Mouse (Mus musculus): Measurements from ENCODE around the gene Sgcb.
A peak's percentile ranks its signal among the peaks of the same experiment; 100 is the strongest.

Sgcb gene

DNA sequence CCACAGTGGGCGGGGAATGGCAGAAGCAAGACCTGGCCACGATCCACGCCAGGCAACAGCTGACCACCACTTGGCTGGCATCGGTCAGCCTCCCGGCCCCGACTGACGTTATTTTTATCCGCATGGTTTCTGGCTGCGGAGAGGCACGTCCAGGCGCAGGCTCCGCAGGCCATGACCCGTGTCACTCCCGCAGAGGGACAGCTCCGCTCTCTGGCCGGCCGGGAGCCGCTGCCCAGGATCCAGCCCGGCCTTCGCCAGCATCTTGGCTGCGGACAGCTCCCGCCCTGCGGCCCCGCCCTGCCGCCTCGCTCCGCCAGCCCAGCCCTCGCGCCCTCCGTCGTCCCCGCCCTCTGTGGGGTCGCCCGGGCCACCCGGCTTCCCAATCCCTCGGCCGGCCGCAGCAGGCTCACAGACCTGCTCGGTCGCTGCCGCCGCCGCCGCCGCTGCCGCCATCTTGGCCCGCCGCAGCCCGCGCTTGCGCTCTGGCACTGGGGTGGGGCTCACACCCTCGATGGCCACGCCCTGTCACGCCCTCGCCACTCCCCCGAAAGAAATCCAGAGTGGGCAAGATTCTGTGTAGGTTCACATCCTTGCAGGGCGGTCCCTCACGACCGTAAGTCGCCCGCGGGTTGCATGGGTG is at the start of gene Sgcb:
Gene Sgcb, minus strand, starts transcription at position 530 of the 640 bp plus-strand sequence.
- peak; percentile 90 for DNase-seq (ENCODE audit: extremely low spot score, low spot score)

DNA sequence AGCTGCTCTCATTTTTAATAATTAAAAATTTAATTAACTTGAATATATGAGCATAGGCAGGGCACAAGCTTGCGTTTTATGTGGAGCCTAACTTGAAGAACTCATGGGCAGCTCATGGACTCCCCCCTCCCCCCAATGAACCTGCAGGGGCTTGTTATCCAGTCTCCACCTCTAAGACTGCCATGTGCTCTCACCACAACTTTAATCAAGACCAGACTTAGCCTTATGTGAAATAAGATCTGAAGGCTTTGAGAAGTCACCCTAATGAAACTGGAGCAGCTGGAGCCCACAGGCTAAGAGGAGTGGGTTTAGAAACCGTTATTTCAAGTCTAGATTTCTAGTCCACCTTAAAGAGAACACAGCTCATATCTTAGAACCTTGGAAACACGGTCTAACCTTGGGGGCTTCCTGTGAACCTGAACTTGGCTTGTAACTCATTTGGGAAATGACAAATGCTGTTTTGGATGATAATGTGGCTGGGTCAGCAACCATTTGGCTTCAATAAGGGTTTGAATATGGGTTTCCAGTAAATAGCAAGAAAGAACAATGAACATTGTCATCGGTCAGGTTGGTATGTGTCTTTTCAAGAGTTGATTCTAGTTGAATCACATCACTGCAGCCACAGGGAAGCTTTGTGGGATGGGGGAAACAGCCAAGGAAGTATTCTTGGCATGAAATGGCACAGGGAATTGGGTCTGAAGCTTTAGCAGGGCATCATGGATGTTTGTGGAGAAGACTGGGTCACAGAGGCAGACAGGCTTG is 46.8 kb upstream of the Sgcb start:
- no peak for DNase-seq (ENCODE audit: extremely low spot score, low spot score)

DNA sequence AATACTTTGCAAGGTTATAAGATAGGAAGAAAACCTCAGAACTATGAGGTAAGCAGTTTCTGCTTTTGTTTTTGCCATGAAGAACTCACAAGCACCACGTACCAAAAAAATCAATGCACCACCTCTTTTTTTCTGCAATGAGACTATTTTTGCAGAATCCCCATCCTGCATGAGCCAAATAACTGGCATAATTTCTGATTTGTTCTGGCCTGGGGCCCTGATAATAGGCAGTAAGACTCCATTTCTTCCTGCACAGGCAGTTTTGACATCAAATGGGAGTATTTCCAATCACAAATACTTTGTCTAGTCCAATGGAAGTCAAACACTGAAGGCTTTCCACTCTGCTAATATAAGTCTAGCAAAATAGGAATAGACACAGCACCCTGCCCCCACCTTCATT is 46.2 kb upstream of the Sgcb start:
- no peak for DNase-seq (ENCODE audit: extremely low spot score, low spot score)

DNA sequence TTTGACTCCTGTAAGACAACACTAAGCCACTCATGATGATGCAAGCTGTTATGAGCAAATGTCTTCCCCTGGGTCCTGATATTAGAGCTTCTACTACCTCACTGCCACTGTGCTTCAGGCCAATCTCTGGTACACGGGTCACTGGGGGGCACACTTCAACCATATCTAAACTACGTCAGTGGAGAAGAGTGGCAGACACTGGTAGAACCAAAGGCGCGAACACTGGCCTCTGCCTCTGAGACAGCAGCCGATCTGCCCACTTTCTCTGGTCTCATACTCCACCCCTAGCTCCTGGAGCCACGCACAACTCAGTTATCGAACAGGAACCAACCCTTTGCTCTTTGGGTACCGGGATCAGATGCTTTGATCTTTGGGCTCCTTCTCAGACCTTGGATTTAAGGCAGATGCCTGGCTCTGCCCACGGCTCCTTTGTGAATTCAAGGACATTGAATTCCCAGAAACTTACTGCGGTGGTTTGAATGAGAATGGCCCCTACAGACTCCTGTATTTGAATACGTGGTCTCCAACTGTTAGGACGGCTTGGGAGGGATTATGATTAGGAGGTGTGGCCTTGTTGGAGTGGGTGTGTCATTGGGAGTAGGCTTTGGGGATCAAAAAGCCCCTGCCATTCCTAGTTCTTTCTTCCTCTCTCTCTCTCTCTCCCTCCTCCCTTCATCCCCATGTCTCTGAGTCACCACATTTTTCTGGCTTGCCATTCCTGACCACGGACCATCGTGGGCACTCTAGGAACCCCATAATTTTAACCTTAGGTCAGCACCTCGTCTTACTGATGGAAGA is 44.3 kb upstream of the Sgcb start:
- DNase-seq (ENCODE audit: extremely low spot score, low spot score) = no peak

DNA sequence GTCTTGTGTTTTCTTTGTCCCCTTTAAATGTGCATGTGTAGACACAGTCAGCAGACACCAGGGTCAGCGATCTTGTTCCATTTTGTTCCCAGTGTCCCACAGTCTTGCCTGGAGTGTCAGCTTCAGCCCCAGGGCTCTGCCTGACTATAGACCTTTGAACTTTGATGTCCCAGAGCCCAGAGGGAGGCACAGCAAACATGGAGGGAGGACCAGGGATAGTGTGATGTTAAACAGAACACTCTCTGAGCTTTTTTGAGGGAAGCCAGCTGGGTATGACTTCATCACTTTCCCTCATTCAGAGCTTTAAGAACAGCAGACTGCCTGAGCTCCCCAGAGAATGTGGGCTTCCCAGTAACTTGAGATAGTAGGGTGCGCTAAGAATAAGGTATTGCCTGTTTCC is 42.6 kb upstream of the Sgcb start:
- no peak for DNase-seq (ENCODE audit: extremely low spot score, low spot score)

DNA sequence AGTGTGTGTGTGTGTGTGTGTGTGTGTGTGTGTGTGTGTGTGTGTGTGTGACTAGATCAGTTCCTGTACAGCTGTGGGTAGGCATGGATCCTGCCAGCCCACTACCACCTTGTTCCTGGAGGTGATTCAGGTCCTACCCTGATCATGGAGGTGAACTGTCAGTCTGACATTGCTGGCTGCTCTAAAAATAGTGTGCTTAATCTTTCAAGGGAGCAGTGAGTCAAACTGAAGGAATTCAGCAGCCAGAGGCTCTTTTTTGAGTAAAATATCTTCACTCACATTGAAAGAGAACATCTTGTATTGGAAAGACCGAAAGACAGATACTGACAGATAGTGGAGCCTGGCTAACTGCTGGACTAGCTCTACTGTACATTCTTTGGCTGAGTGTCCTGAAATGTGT is 41.0 kb upstream of the Sgcb start:
- DNase-seq (ENCODE audit: extremely low spot score, low spot score) = no peak

- DNase-seq (ENCODE audit: extremely low spot score, low spot score) = no peak
Observed at GRCm38 (mm10) chr5:73686149-73686548, 38.6 kb upstream of the Sgcb start.

DNA sequence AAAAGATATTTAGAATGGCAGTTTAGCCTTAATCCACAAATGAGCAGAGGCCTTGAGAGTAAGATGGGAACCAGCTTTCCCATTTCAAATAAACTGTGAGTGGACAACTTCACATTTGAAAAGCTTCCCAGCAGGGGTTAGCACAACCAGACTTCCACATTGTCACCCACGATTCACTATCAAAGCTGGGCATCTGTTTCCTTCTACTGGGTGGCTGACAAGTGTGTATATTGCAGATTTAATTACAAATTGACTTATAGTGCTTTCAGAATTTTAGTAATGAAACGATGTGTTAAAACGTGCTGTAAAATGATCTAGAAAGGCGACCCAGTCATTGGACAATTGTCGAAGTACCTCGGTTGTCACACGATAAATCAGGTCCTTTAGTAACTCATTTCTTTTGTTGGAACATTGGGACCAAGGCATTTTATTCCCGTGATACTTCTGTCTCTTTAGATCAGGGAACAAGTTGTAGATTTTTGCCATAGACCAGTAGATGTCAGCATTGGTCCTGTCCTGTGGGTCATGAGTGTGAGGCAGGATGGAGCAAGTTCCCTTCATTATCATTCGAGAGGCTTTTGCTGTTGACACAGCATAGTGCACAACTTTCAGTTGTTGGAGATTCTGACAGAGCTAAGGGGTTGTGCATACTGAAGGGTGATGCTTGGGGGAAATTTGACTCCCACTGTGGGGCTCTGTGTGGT is 36.3 kb upstream of the Sgcb start:
- no peak for DNase-seq (ENCODE audit: extremely low spot score, low spot score)

DNA sequence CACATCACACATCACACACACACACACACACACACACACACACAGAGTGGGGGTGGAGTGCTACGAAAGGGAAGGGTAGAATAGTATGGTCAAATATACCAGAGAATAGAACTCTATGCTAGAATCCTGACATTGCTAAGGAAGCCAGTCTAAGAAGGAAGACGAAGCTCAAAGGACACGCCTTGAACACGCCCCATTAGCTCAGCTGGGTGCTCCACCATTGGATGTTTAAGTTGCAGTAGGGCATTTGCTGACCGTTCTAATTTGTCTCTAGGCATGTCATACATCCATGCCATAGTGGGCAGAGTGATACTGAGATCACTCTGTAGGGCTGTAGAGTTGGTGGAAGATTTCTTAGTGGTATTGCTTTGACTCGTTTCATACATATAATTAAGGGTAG is 35.6 kb upstream of the Sgcb start:
- no peak for DNase-seq (ENCODE audit: extremely low spot score, low spot score)

DNA sequence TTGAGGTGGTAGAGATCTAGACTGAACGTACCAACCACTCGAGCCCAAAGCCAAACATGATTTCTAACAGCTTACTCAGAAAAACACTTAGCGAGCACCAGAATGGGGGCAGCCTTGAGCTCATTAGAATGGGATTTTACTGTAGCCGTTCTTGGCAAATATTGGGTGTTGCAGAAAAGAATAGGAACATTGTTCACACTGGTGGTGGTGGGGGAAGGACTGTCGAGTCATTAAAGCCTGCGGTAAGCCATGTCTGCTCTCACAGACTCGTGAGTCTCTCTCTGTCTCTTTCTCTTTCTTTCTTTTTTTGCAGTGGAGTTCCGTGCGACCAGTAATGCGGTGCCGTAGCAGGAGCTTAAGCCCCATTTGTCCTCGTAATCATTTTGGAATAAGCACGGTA is 29.0 kb upstream of the Sgcb start:
- no peak for DNase-seq (ENCODE audit: extremely low spot score, low spot score)

GRCm38 (mm10) chr5:73675604-73676003 is 28.0 kb upstream of the Sgcb start:
- no peak for DNase-seq (ENCODE audit: extremely low spot score, low spot score)

DNA sequence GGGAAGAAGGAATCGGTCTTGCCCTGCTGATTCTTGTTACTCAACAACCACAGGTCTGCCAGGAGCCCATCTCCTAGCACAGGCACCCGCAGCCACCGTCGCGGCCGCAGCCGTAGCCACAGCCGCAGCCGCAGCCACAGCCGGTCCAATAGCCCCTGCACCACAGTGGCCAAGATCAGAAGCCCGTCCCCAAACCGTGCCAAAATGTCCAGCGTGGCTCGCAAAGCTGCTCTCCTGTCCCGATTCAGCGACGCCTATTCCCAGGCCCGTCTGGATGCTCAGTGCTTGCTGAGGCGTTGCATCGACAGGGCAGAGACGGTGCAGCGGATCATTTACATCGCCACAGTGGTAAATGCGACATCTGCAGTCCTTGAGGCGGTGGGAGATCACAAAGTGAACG is 21.8 kb upstream of the Sgcb start:
- no peak for DNase-seq (ENCODE audit: extremely low spot score, low spot score)

DNA sequence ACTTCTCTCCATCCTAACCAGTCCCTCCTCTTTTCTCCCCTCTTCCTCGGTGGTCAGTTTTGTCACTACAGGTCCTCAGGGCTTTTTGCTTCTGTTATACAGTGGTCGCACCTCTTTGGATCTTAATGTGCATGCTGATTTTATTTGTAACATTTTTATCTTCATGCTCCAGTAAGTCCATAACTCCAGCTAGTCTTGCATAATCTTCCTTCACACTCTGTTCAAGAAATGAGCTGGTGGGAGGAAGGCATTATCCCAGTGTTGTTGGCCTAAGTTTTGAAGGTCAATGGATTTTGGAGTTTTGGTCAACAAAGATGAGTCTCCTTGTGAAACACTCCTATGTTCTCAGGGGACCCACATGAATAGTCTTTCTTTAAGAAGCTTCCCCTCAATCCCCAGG is 20.3 kb upstream of the Sgcb start:
- DNase-seq (ENCODE audit: extremely low spot score, low spot score) = no peak

DNA sequence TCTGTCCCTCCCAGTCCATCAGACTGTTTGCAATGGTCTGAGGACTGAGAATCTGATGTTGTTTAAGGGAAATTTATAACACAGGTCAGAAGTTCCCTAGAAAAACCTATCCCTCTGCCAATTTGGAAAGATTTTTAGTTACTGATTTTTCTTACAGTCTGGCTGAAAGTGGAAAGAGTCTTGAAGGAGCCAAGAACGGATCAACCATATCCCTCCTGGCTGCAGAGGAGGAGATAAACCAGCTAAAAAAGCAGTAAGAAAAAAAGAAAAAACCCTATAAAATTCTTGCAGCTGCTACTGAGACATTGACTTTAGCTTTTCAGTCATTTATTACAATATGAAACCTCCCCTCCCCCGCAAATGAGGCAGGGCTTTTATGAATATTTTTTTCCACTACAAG is 19.1 kb upstream of the Sgcb start:
- no peak for DNase-seq (ENCODE audit: extremely low spot score, low spot score)

- DNase-seq (ENCODE audit: extremely low spot score, low spot score) = peak; percentile 50
Observed at GRCm38 (mm10) chr5:73651855-73652201, 4.2 kb upstream of the Sgcb start.

GRCm38 (mm10) chr5:73651061-73651854 is 3.7 kb upstream of the Sgcb start, which contains the start of gene Spata18:
TSS of gene Spata18 (plus strand) at chr5:73651379.
- DNase-seq (ENCODE audit: extremely low spot score, low spot score) = peak; percentile 59

DNA sequence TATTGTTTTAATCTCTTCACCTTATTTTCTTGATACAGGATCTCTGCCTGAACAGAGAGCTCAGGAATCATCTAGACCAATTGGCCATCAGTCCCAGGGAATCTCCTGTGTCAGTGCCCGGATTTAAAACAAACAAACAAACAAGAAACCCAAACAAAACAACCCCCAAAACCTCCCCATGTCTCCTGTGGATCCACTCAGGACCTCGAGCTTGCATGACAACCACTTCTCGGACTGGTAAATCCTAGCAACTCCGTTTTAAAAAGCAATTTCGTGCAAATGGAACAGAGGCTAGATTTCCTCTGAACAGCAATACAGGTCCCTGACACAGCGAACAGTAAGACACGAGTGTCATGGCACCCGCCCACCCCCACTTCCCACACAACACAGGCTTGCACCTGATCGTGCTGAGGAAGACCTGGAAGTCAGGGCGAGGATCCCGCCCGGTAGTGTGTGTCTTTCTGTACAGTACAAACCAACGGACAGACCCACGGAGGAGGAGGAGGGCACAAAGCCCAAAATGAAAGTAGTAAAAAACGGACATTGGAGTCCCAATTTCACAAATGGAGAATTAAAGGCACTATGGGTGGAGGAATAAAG is 2.9 kb upstream of the Sgcb start:
- DNase-seq (ENCODE audit: extremely low spot score, low spot score) = peak; percentile 54

DNA sequence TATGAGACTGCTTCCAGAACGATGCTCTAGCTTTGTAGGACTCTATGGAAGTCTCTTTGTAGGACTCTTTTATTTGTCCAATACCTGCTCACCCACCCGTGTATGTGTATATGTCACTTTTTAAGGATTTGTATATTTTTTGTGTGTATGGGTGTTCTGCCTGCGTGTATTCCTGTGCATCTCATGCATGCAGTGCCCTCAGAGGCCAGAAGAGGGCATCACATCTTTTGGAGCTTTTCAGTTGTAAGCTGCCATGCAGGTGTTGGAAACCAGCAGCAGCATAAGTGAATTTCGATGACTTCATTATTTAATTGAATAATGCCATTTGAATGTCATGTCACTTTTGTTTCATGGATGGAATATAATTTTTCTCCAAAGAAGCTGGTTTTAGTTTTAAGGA is 5.5 kb downstream of the Sgcb start:
- DNase-seq (ENCODE audit: extremely low spot score, low spot score) = peak; percentile 36

DNA sequence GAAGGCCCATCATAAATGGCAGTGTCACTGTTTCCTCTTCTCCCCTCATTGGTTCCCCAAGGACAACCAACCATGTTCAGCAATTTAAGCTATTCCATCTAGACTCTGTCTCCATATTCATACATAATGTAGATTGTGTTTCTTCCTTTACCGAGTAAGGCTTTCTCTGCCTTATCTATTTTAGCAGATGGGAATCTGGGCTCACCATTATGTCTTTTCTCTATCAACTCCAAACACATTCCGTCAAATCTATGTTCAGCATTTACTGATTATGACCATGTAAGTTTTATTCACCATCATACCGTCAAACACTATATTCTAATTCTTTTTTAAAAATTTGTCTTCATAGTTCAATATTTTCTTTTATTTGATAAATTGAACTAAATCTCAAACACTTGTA is 6.5 kb downstream of the Sgcb start:
- no peak for DNase-seq (ENCODE audit: extremely low spot score, low spot score)

GRCm38 (mm10) chr5:73637337-73638107 is 10.1 kb downstream of the Sgcb start:
- no peak for DNase-seq (ENCODE audit: extremely low spot score, low spot score)
